Mouse (Mus musculus): Measurements from ENCODE around the gene Tigar.

- TF ChIP-seq CTCF (IDR thresholded peaks at IDR 0.05; ENCODE audit: control insufficient read depth, insufficient read depth, low read length), result no peak
- no peak for TF ChIP-seq POLR2A (IDR thresholded peaks at IDR 0.05; ENCODE audit: borderline replicate concordance, control insufficient read depth, low read depth, low read length)
These were observed 34.4 kb upstream of the Tigar start for GRCm38 (mm10) chr6:127143576-127144288.
